ENCODE assay signal across 14 mouse cellular contexts in genomic region chr12:92040481-92040880, GRCm38 (mm10).
DNase-seq lines count a peak whose midpoint lies in the region; ATAC-seq lines count a peak whose summit lies in the region.
"Had no signal": no experiment of that assay in that cellular context is flagged by ENCODE, and none has a peak within 500 bp of the region (broad histone marks: within the 10 kb centered on the region; RNA-seq: fewer than 3 reads in every experiment).

No protein-coding gene starts in this region.

- WGBS in kidney, embryonic 14.5 days = 79% methylated on average over 1 of the region's 1 CpGs

- H3K4me2 ChIP-seq in kidney, embryonic 14.5 days (replicated peaks; ENCODE audit: low read depth, low read length) = no peak overlapping the region
- H3K4me2 ChIP-seq: embryonic facial prominence, embryonic 12.5 days; heart, embryonic 11.5 days; midbrain, embryonic 12.5 days had no signal

- no peak for ATAC-seq in kidney, embryonic 14.5 days (ENCODE audit: low FRiP score, low TSS enrichment)
- ATAC-seq: hindbrain, embryonic 16.5 days had no signal

- peak; percentile 53 for DNase-seq in kidney, postnatal 10 days
- peak; percentile 43 for DNase-seq in ES-CJ7 (ENCODE audit: low read depth, low spot score)
- DNase-seq in ZHBTc4 (ENCODE audit: low read depth, low spot score) = peak; percentile 52
- peak; percentile 57 for DNase-seq in hindlimb bud, embryonic 11.5 days (ENCODE audit: extremely low spot score, low read depth, low spot score)
- no peak for DNase-seq in left cerebral cortex, postnatal 25 days (ENCODE audit: low spot score in 2 of 2)
- DNase-seq in layer of hippocampus, adult 9-11 months = no peak
- DNase-seq in adrenal gland, adult 18-20 months (ENCODE audit: low spot score in 2 of 2) = no peak
- DNase-seq: thymus, adult 2 months had no signal

- no peaks in the 10 kb centered on the region for H3K4me1 ChIP-seq in kidney, embryonic 14.5 days (ENCODE audit: control insufficient read depth, insufficient read depth, low read length)
- H3K4me1 ChIP-seq: embryonic facial prominence, embryonic 12.5 days; midbrain, embryonic 12.5 days had no signal

- no peaks in the 10 kb centered on the region for H3K27me3 ChIP-seq in kidney, embryonic 14.5 days (ENCODE audit: control insufficient read depth, insufficient read depth, low read length)
- H3K27me3 ChIP-seq: embryonic facial prominence, embryonic 12.5 days; midbrain, embryonic 12.5 days had no signal

- H3K27ac ChIP-seq in kidney, embryonic 14.5 days (ENCODE audit: low read depth, low read length) = no peak overlapping the region
- H3K27ac ChIP-seq: embryonic facial prominence, embryonic 12.5 days; liver, embryonic 14.5 days; midbrain, embryonic 12.5 days had no signal

- H3K36me3 ChIP-seq in kidney, embryonic 14.5 days (ENCODE audit: control insufficient read depth, insufficient read depth, low read length) = no peaks in the 10 kb centered on the region
- H3K36me3 ChIP-seq: embryonic facial prominence, embryonic 12.5 days; midbrain, embryonic 12.5 days had no signal

- intact Hi-C loops in left cerebral cortex, postnatal 25 days (cut with DNase I) = no loop called here

- no peak overlapping the region for H3K4me3 ChIP-seq in kidney, embryonic 14.5 days (ENCODE audit: low read length)
- H3K4me3 ChIP-seq: embryonic facial prominence, embryonic 12.5 days; midbrain, embryonic 12.5 days had no signal

- no peak overlapping the region for H3K9ac ChIP-seq in kidney, embryonic 14.5 days (ENCODE audit: low read depth, low read length)
- H3K9ac ChIP-seq: embryonic facial prominence, embryonic 12.5 days; liver, embryonic 14.5 days; midbrain, embryonic 12.5 days had no signal

- H3K9me3 ChIP-seq in kidney, embryonic 14.5 days (ENCODE audit: control insufficient read depth, low read length) = no peaks in the 10 kb centered on the region
- H3K9me3 ChIP-seq: embryonic facial prominence, embryonic 12.5 days; midbrain, embryonic 12.5 days had no signal

Comparison
In these comparisons a context has a peak if more than half of its experiments do, and no peak if none do; other contexts are left out.
1. DNase-seq: peak in kidney, postnatal 10 days (single experiment), ES-CJ7 (single experiment), ZHBTc4 (single experiment) and hindlimb bud, embryonic 11.5 days (single experiment); none in left cerebral cortex, postnatal 25 days (0 of 2), layer of hippocampus, adult 9-11 months (single experiment) and adrenal gland, adult 18-20 months (0 of 2).